Mouse (Mus musculus): ENCODE measurements around the gene Eif2s1. TPM values are rescaled to one million over a fixed set of nuclear protein-coding genes. Genes with fewer than 3 reads are reported as not detected.
"Not testable (repeated sequence)": the region's sequence is repeated elsewhere in the genome, so short reads cannot be mapped to it uniquely, and the experiment has no call there.

Gene Eif2s1
- polyA plus RNA-seq, 1 experiment = not detected

GRCm38 (mm10) chr12:78922058-78922457, 60.4 kb downstream of the Eif2s1 start:
- no peak for TF ChIP-seq POLR2A (IDR thresholded peaks at IDR 0.05; ENCODE audit: insufficient read depth, low read depth, low read length)
- no peak for TF ChIP-seq CTCF (IDR thresholded peaks at IDR 0.05; ENCODE audit: insufficient read depth, low read depth, low read length)
- WGBS = 86% methylated on average over 3 of the region's 3 CpGs
- Histone ChIP-seq H3K4me3 (ENCODE audit: insufficient read depth, low read depth, low read length) (no peak overlapping the region), H3K27ac (ENCODE audit: insufficient read depth, low read depth, low read length) (no peak overlapping the region), H3K4me1 (ENCODE audit: control insufficient read depth, insufficient read depth, low read length) (no peaks in the 10 kb centered on the region)

GRCm38 (mm10) chr12:78922977-78923376, 61.4 kb downstream of the Eif2s1 start:
- H3K4me1 ChIP-seq (ENCODE audit: control insufficient read depth, insufficient read depth, low read length); H3K27ac ChIP-seq (ENCODE audit: insufficient read depth, low read depth, low read length); H3K4me3 ChIP-seq (ENCODE audit: insufficient read depth, low read depth, low read length): not testable (repeated sequence)

- Histone ChIP-seq H3K27ac (ENCODE audit: insufficient read depth, low read depth, low read length) (no peak overlapping the region), H3K4me3 (ENCODE audit: insufficient read depth, low read depth, low read length) (no peak overlapping the region)
- no peak for TF ChIP-seq CTCF (IDR thresholded peaks at IDR 0.05; ENCODE audit: insufficient read depth, low read depth, low read length)
- TF ChIP-seq POLR2A (IDR thresholded peaks at IDR 0.05; ENCODE audit: insufficient read depth, low read depth, low read length) = no peak
Observed at GRCm38 (mm10) chr12:78923539-78924189, 62.0 kb downstream of the Eif2s1 start.

GRCm38 (mm10) chr12:78927287-78927686, 65.7 kb downstream of the Eif2s1 start:
- Histone ChIP-seq H3K4me1 (ENCODE audit: control insufficient read depth, insufficient read depth, low read length) (no peaks in the 10 kb centered on the region), H3K27ac (ENCODE audit: insufficient read depth, low read depth, low read length) (no peak overlapping the region), H3K4me3 (ENCODE audit: insufficient read depth, low read depth, low read length) (no peak overlapping the region)
- 78% methylated on average over 5 of the region's 5 CpGs for WGBS
- TF ChIP-seq POLR2A (IDR thresholded peaks at IDR 0.05; ENCODE audit: insufficient read depth, low read depth, low read length) = no peak

More at GRCm38 (mm10) chr12:78923539-78924189, 62.0 kb downstream of the Eif2s1 start:
- WGBS = 91% methylated on average over 7 of the region's 7 CpGs
- H3K4me1 ChIP-seq (ENCODE audit: control insufficient read depth, insufficient read depth, low read length) = no peaks in the 10 kb centered on the region

GRCm38 (mm10) chr12:78929900-78930299, 68.3 kb downstream of the Eif2s1 start:
- TF ChIP-seq POLR2A (IDR thresholded peaks at IDR 0.05; ENCODE audit: insufficient read depth, low read depth, low read length) = no peak
- no peak for TF ChIP-seq CTCF (IDR thresholded peaks at IDR 0.05; ENCODE audit: insufficient read depth, low read depth, low read length)
- no peaks in the 10 kb centered on the region for H3K4me1 ChIP-seq (ENCODE audit: control insufficient read depth, insufficient read depth, low read length)
- no peak overlapping the region for H3K4me3 ChIP-seq (ENCODE audit: insufficient read depth, low read depth, low read length)
- 98% methylated on average over 1 of the region's 1 CpGs for WGBS
- H3K27ac ChIP-seq (ENCODE audit: insufficient read depth, low read depth, low read length) = no peak overlapping the region

GRCm38 (mm10) chr12:78936494-78936893, 74.9 kb downstream of the Eif2s1 start:
- Histone ChIP-seq H3K4me1 (ENCODE audit: control insufficient read depth, insufficient read depth, low read length) (no peaks in the 10 kb centered on the region), H3K4me3 (ENCODE audit: insufficient read depth, low read depth, low read length) (no peak overlapping the region), H3K27ac (ENCODE audit: insufficient read depth, low read depth, low read length) (no peak overlapping the region)
- no peak for TF ChIP-seq POLR2A (IDR thresholded peaks at IDR 0.05; ENCODE audit: insufficient read depth, low read depth, low read length)
- TF ChIP-seq CTCF (IDR thresholded peaks at IDR 0.05; ENCODE audit: insufficient read depth, low read depth, low read length) = no peak
- WGBS = 83% methylated on average over 4 of the region's 4 CpGs

Other genes with a start within 250 kb of the Eif2s1 start
- gene Fam71d, start 170.3 kb upstream of the Eif2s1 start, polyA plus RNA-seq (2012; ENCODE audit: insufficient read depth, insufficient read length, low replicate concordance, missing spikeins) = not detected in 2 replicates
- not detected in 2 replicates for gene Mpp5, start 112.9 kb upstream of the Eif2s1 start, polyA plus RNA-seq (2012; ENCODE audit: insufficient read depth, insufficient read length, low replicate concordance, missing spikeins)
- gene Atp6v1d, start 181 bp upstream of the Eif2s1 start, polyA plus RNA-seq (2012; ENCODE audit: insufficient read depth, insufficient read length, low replicate concordance, missing spikeins) = not detected in 2 replicates
- gene Plek2, start 45.1 kb downstream of the Eif2s1 start, polyA plus RNA-seq (2012; ENCODE audit: insufficient read depth, insufficient read length, low replicate concordance, missing spikeins) = not detected in 2 replicates
- gene Tmem229b, start 145.8 kb downstream of the Eif2s1 start, polyA plus RNA-seq (2012; ENCODE audit: insufficient read depth, insufficient read length, low replicate concordance, missing spikeins) = not detected in 2 replicates
- gene Plekhh1, start 167.3 kb downstream of the Eif2s1 start, polyA plus RNA-seq (2012; ENCODE audit: insufficient read depth, insufficient read length, low replicate concordance, missing spikeins) = not detected in 2 replicates
- gene Pigh, start 227.8 kb downstream of the Eif2s1 start, polyA plus RNA-seq (2012; ENCODE audit: insufficient read depth, insufficient read length, low replicate concordance, missing spikeins) = not detected in 2 replicates

Measured in olfactory bulb, adult 2 months (tissue).